Mouse (Mus musculus) intestine, embryonic 16.5 days (tissue): Measurements from ENCODE around the gene Tbc1d21. TPM values are rescaled to one million over a fixed set of nuclear protein-coding genes. Genes with fewer than 3 reads are reported as not detected.

Source experiments
- ATAC-seq: fragments of 200-750 bp; cut with Nextera tagmentation; 2 replicates; pipeline ENCODE4 v1.8.0; 2017; ENCODE audit warnings: moderate TSS enrichment, moderate library complexity
- H3K27ac ChIP-seq: fragments of 300-500 bp; sonication (generic); 2 replicates; pipeline ENCODE4 v1.5.1; 2014; ENCODE audit warnings: mild to moderate bottlenecking, low read length
- H3K27me3 ChIP-seq: fragments of 300-500 bp; sonication (generic); replicated peaks from 2 replicates; pipeline ENCODE4 v1.6.1; 2014; ENCODE audit warnings: low read length, control low read depth, mixed read lengths; ENCODE audit not compliant: control insufficient read depth, insufficient read depth
- H3K36me3 ChIP-seq: fragments of 300-500 bp; sonication (generic); 2 replicates; pipeline ENCODE4 v1.6.1; 2014; ENCODE audit warnings: low read length, control low read depth; ENCODE audit not compliant: control insufficient read depth, insufficient read depth
- H3K4me1 ChIP-seq: fragments of 300-500 bp; sonication (generic); 2 replicates; pipeline ENCODE4 v1.6.1; 2014; ENCODE audit warnings: low read length, control low read depth, mixed read lengths; ENCODE audit not compliant: control insufficient read depth, insufficient read depth
- H3K4me2 ChIP-seq: fragments of 300-500 bp; sonication (generic); 2 replicates; pipeline ENCODE4 v1.6.1; 2014; ENCODE audit warnings: low read depth, low read length, control low read depth
- H3K4me3 ChIP-seq: fragments of 300-500 bp; sonication (generic); 2 replicates; pipeline ENCODE4 v1.5.1; 2014; ENCODE audit warnings: mild to moderate bottlenecking, low read length
- H3K9ac ChIP-seq: fragments of 300-500 bp; sonication (generic); 2 replicates; pipeline ENCODE4 v1.6.1; 2014; ENCODE audit warnings: low read depth, low read length
- H3K9me3 ChIP-seq: fragments of 300-500 bp; sonication (generic); 2 replicates; pipeline ENCODE4 v1.6.1; 2016; ENCODE audit warnings: low read length, control low read depth; ENCODE audit not compliant: control insufficient read depth
- WGBS: fragments of 180-500 bp; shearing (Covaris S2); extraction: QIAGEN DNeasy Blood & Tissue Kit; methylation state at CpG from one replicate; pipeline ENCODE4 v1.1.7; 2014; 5-methylcytosine and 5-hydroxymethylcytosine counted together
- polyA plus RNA-seq: library from polyadenylated mRNA; unstranded; fragments of >200 nt; fragmentation: Nextera tagmentation; extraction: Ambion mirVana; gene quantifications from 2 replicates; pipeline ENCODE4 v1.2.1, GENCODE M21; 2015

The Tbc1d21 gene
- polyA plus RNA-seq, 1 experiment from 2014 or later, result not detected

DNA sequence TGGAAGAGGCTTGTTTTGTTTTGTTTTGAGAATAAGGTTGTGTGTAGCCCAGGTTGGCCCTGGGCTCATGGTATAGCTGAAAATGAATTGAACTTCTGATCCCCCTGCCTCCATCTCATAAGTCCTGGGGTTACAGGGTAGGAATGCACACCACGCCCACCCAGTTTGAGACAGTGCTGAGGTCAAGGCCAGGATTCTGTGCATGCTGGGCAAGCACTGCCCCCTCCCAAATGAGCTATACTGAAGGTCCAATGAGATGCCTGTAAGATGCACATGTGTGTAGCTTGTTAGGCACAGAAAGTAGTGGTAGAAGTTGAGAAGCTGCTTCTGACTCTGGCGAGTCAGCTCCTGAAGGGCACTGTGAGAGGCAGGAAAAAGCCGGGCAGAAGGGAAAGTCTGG is 18.1 kb upstream of the Tbc1d21 start:
- ATAC-seq, result no peak
- Histone ChIP-seq H3K9ac (no peak overlapping the region), H3K4me2 (no peak overlapping the region), H3K9me3 (no peaks in the 10 kb centered on the region), H3K36me3 (no peaks in the 10 kb centered on the region), H3K4me3 (no peak overlapping the region), H3K27me3 (no peaks in the 10 kb centered on the region), H3K4me1 (no peaks in the 10 kb centered on the region), H3K27ac (no peak overlapping the region)
- 63% methylated on average over 3 of the region's 3 CpGs for WGBS

GRCm38 (mm10) chr9:58378878-58379277 is 8.6 kb upstream of the Tbc1d21 start:
- H3K27me3 ChIP-seq, result no peaks in the 10 kb centered on the region
- H3K9ac ChIP-seq, result no peak overlapping the region
- ATAC-seq, result peak; percentile 97
- no peaks in the 10 kb centered on the region for H3K36me3 ChIP-seq
- no peaks in the 10 kb centered on the region for H3K9me3 ChIP-seq
- H3K27ac ChIP-seq, result peak overlapping the region; percentile 48; the same call in 1 of the 2 replicates
- H3K4me2 ChIP-seq, result no peak overlapping the region
- 31% methylated on average over 4 of the region's 4 CpGs for WGBS
- H3K4me1 ChIP-seq, result peaks cover 13% of the 10 kb centered on the region; the same call in 1 of the 2 replicates
- H3K4me3 ChIP-seq, result no peak overlapping the region

DNA sequence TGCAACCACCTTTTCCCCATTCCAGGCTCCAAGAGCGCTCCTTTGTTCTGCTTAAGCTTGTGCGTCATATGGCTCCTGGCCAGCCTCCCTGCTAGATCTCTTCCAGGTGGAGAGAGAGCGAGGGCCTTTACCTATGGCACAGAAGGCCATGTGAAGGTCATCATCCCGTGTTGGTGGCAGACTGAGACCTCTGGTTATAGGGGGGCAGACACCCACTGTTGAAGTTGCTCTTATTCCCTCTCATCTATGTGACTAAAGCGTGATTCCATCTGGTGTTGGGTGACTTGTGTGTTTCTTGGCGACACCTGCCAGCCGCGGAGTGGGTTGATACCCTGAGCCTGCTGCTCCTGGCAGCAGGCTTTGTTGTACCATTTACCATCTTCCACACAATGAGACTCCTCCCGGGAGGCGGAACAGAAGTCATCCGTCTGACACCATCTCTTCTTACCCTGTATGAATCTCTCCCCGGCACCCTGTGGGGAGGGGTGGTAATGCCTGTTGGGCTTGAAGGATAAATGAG is 3.7 kb upstream of the Tbc1d21 start:
- 79% methylated on average over 12 of the region's 12 CpGs for WGBS
- H3K4me1 ChIP-seq, result peaks cover 10% of the 10 kb centered on the region; the same call in 1 of the 2 replicates
- H3K9ac ChIP-seq, result no peak overlapping the region
- H3K27ac ChIP-seq, result no peak overlapping the region
- H3K4me2 ChIP-seq, result no peak overlapping the region
- ATAC-seq, result no peak
- H3K36me3 ChIP-seq, result no peaks in the 10 kb centered on the region
- H3K4me3 ChIP-seq, result no peak overlapping the region
- no peaks in the 10 kb centered on the region for H3K27me3 ChIP-seq
- no peaks in the 10 kb centered on the region for H3K9me3 ChIP-seq

- no peak overlapping the region for H3K4me3 ChIP-seq
- ATAC-seq, result no peak
- H3K9ac ChIP-seq, result no peak overlapping the region
- no peaks in the 10 kb centered on the region for H3K36me3 ChIP-seq
- no peak overlapping the region for H3K4me2 ChIP-seq
- no peaks in the 10 kb centered on the region for H3K27me3 ChIP-seq
- no peaks in the 10 kb centered on the region for H3K4me1 ChIP-seq
- H3K27ac ChIP-seq, result no peak overlapping the region
- no peaks in the 10 kb centered on the region for H3K9me3 ChIP-seq
- WGBS, result 41% methylated on average over 8 of the region's 8 CpGs
Measured at GRCm38 (mm10) chr9:58371914-58372313, 1.7 kb upstream of the Tbc1d21 start.

- 45% methylated on average over 6 of the region's 6 CpGs for WGBS
Measured at GRCm38 (mm10) chr9:58369644-58370043, 611 bp downstream of the Tbc1d21 start.

GRCm38 (mm10) chr9:58364325-58364724 is 5.9 kb downstream of the Tbc1d21 start:
- Histone ChIP-seq H3K9me3 (no peaks in the 10 kb centered on the region), H3K27me3 (no peaks in the 10 kb centered on the region), H3K9ac (no peak overlapping the region), H3K4me1 (no peaks in the 10 kb centered on the region), H3K4me3 (no peak overlapping the region), H3K4me2 (no peak overlapping the region), H3K36me3 (no peaks in the 10 kb centered on the region), H3K27ac (no peak overlapping the region)
- WGBS, result 81% methylated on average over 8 of the region's 8 CpGs
- ATAC-seq, result no peak

More at GRCm38 (mm10) chr9:58369644-58370043, 611 bp downstream of the Tbc1d21 start:
- ATAC-seq, result no peak
- no peak overlapping the region for H3K4me2 ChIP-seq
- no peaks in the 10 kb centered on the region for H3K27me3 ChIP-seq
- no peak overlapping the region for H3K9ac ChIP-seq
- H3K4me1 ChIP-seq, result no peaks in the 10 kb centered on the region
- no peak overlapping the region for H3K27ac ChIP-seq
- H3K36me3 ChIP-seq, result no peaks in the 10 kb centered on the region
- no peaks in the 10 kb centered on the region for H3K9me3 ChIP-seq
- H3K4me3 ChIP-seq, result no peak overlapping the region

DNA sequence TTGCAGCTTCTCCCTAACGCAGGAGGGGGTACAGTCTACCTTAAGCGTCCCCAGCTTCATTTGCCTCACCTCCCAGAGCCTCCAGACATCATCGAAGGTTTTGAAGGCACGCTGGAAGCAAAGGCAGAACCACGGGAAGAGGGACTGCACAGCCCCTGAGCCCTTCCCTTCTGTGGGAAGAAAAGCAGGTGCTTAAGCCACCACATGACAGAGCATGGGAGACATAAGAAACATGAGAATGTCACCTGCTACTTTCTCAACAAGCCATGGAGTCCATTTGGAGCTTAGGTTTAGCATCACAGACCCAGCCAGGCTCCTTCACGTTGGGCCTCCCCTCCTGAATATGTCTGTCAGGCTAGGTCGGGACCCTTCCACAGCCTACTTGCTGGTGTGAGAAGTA is 8.3 kb downstream of the Tbc1d21 start:
- H3K9me3 ChIP-seq, result no peaks in the 10 kb centered on the region
- no peak overlapping the region for H3K27ac ChIP-seq
- no peaks in the 10 kb centered on the region for H3K36me3 ChIP-seq
- no peak for ATAC-seq
- H3K9ac ChIP-seq, result no peak overlapping the region
- WGBS, result 78% methylated on average over 7 of the region's 7 CpGs
- H3K4me1 ChIP-seq, result no peaks in the 10 kb centered on the region
- no peaks in the 10 kb centered on the region for H3K27me3 ChIP-seq
- no peak overlapping the region for H3K4me2 ChIP-seq
- H3K4me3 ChIP-seq, result no peak overlapping the region

DNA sequence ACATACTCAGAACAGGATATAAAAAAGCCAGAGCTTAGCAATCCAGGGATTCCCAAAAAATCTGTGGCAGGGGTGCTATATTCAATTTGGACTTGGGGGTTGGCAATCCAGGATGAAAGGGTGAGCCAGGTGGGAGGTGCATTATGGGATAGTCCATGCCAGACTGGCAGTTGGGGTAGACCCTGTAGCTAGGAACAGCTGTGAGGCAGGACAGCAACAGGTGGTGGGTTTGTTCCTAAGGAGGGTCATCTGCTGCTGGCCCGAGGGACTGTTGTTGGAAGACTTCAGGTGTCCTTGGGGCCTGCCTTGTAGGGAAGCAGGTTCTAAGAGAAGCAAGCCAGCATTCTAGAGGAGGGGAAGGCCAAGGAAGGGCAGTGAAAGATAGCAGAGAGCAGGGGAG is 8.9 kb downstream of the Tbc1d21 start:
- Histone ChIP-seq H3K36me3 (no peaks in the 10 kb centered on the region), H3K9ac (no peak overlapping the region), H3K4me1 (no peaks in the 10 kb centered on the region), H3K9me3 (no peaks in the 10 kb centered on the region), H3K4me3 (no peak overlapping the region), H3K27me3 (no peaks in the 10 kb centered on the region), H3K27ac (no peak overlapping the region), H3K4me2 (no peak overlapping the region)
- no peak for ATAC-seq
- WGBS, result 67% methylated on average over 1 of the region's 1 CpGs

DNA sequence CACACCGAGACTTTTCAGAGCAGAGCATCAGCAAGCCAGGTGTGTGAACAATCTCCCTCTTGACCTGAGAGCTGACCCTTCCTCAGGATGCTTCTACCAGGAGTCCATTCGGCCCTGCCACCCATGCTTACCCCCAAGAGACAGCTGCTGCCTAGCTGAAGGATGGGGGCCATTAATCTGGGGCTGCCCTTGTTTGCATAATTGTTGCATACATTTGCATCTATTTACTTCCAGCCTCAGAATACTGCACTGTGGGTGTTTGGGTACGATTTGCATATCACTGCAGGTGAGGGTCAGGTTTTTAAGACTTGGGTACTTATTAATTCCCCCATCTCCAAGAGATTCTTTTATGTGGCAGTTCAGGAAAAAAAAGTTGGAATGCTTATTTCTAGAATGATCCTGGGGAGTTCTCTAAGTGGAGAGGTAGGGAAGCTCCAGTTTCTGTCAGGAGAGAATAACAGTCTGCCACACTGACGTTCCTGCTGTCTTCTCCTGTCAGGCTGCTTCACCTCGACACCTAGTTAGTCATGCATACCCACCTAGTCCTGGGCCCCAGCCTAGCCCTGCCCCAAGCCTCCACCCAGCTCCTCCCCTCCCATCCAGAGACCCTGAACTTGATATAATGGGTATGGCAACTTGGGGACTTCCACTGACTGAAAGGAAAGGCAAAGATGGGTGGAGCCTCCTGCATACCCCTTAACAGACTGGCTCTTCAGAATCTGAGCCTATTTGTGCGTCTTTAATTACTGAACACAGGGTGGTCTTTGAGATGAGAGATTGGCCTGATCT is 14.8 kb downstream of the Tbc1d21 start:
- Histone ChIP-seq H3K4me1 (no peaks in the 10 kb centered on the region), H3K9me3 (no peaks in the 10 kb centered on the region), H3K4me3 (no peak overlapping the region), H3K27me3 (no peaks in the 10 kb centered on the region), H3K27ac (no peak overlapping the region), H3K9ac (no peak overlapping the region), H3K36me3 (no peaks in the 10 kb centered on the region), H3K4me2 (no peak overlapping the region)
- no peak for ATAC-seq
- WGBS, result 29% methylated on average over 6 of the region's 6 CpGs
